Mouse (Mus musculus) adrenal gland, postnatal 4 days (tissue): ENCODE measurements at regions not wholly inside any gene's neighbourhood (a gene's known extent, or its start where the extent isn't known, plus 50 kb on each side); places are given as distances from the start of the nearest gene placed in this dataset.

Experiments used
- DNase-seq, 2 experiments: peaks; one replicate each; pipeline ENCODE4 v3.0.0; 2021 to 2022; ENCODE audit warnings: low spot score in 2 of 2, mixed read lengths in 2 of 2

GRCm38 (mm10) chr15:62076552-62077234 is 1153.9 kb upstream of the A1bg start:
- no peak for DNase-seq

DNA sequence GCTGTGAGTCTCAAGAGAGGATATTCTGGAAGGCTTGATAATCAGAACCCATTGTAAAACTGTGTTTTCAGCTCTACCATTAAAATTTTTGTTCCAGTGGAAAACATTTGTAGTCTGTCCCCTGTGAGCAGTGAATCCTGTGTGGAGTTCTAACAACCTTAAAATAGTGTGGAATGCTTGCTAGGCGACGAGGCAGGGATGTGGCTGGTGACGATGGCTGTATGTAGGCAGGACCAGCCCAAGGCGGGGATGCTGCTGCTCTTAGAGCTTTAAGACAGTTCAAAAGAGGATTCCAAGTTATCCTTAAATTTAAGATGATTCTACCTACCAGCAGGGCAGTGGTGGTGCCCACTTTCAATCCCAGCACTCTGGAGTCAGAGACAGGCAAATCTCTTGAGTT is 1151.9 kb upstream of the A1bg start:
- no peak for DNase-seq

DNA sequence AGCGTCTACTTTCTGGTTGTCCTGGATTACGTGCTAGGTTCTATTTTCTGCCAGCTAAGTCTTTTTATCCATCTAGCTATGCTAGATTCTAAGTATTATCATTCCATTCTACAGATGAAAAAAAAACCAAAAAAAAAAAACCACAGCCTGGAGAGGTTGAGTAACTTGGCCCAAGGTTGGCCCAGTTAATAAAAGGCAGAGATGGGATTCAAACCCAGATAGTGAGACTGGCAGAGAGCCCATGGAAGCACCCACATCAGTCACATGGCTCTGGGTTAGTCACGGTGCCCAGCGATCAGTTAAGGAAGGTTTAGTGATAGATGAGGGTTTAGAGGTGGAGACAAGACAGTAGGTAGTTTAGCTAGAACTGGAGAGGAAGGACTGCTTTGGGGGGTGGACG is 1150.8 kb upstream of the A1bg start:
- DNase-seq = no peak

- DNase-seq = no peak
These were observed 1148.5 kb upstream of the A1bg start for GRCm38 (mm10) chr15:62071311-62071710.

DNA sequence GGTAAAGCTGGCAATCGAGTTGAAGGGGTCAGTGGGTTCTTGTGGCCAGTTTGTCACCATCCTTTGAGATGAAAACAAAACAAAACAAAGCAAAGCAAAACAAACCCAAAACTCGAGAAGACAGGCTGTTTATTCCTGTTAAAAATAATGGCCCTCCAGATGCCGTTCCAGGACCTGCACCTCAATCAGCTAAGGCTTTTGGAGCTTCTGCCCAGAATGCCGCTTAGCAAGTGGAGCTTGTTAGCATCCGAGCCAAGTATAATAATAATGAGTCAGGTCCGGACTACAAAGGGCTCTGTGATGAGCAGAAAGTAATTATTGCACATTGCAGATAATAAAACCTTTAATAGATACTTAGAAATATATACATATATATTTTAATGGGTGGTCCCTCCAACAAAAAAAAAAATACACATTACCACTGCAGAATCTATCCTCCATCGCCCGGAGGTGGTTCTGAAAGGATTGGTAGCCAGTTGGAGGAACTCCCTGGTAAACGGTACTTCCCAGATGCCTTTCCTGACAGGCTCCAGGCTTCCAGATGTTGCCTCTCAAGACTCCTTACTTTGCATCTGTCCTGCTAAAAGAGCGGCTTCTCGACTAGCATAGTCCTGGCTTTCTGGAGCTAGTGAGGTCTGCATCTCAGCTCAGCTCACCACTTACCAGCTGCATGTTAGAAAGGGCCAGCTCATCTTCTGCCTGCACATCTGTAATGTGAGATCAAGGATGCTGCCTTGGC is 1145.8 kb upstream of the A1bg start:
- DNase-seq = no peak

- no peak for DNase-seq
These were observed 1141.6 kb upstream of the A1bg start for GRCm38 (mm10) chr15:62064399-62064798.

DNA sequence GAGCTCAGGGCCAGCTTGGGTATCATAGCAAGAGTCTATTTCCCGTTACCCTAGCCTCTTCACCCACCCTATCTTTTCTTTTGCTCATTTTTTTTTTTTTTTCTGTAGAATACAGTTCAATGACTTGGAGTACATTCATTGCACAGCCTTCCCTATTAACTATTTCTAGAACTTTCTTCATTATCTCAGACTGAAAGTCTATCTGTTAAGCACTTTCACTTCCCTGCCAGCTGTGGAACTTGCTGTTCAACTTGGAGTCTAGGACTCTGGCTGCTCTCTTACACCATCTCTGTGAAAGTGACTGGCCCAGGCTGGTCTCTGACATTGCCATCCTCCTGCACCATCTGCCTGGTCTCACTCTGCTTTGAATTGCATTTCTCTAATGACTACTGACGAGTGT is 1134.6 kb upstream of the A1bg start:
- no peak for DNase-seq

GRCm38 (mm10) chr15:62056889-62057288 is 1134.1 kb upstream of the A1bg start:
- no peak for DNase-seq

GRCm38 (mm10) chr15:62056401-62056800 is 1133.6 kb upstream of the A1bg start:
- DNase-seq = no peak

- DNase-seq = no peak
These were observed 1132.2 kb upstream of the A1bg start for GRCm38 (mm10) chr15:62055011-62055410.

GRCm38 (mm10) chr15:62053420-62054239 is 1130.8 kb upstream of the A1bg start:
- DNase-seq = no peak

DNA sequence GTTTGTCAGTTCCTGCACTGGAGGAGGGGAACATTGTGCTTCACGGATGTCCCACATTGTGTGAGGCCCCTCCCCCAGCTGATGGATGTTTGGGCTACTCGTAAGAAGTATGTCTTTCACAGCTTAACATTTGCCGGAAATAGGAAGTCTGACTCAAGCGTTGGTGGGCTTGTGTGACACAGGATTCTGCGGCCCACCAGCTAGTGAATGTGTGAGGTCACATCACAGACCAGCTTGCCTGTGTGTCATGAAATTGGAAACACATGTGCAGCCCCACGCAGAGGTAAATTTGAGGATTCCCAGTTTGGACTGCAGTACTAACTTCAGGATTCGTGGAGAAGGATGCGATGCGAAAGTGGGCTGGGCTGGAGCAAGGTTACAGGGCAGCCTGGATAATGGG is 1126.6 kb upstream of the A1bg start:
- DNase-seq = no peak

GRCm38 (mm10) chr15:62048981-62049380 is 1126.2 kb upstream of the A1bg start:
- DNase-seq = no peak

- no peak for DNase-seq
These were observed 1123.5 kb upstream of the A1bg start for GRCm38 (mm10) chr15:62046276-62046675.

- no peak for DNase-seq
These were observed 1122.0 kb upstream of the A1bg start for GRCm38 (mm10) chr15:62044654-62045335.

DNA sequence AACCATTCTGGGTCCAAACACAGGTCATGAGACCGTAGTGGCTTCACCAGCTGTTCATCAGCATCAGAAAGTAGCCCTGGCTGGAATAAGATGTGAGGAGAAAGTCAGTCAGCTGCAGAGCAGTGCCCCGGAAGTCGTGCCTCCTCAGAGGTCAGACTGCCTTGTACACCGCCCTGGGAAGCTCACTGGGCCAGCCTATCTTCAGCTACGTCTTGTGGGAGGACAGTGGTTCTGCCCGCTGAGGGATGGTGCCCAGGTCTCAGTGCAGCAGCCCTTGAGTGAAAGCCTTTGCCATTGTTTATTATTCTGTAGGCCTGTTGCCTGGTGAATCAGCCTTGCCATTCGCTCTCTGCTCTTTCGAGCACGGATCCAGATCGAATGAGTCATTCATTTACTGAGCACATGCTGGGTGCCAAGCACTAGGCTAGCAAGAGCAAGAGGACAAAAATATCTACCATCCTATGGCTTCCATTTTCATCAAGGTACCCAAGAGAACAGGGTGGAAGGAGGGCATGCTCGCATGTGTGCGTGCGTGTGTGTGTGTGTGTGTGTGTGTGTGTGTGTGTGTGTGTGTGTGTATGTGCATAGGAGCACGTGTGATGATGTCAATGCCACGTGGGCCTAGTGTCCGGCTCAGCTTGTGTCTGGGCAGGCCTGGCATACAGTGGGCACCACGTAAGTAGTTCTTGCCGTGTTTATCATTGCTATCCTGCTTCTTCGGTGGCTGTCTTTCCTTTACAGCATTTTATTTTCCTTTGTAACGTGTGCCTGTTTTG is 1121.0 kb upstream of the A1bg start:
- peak in 1 of 2 experiments; percentile 15 for DNase-seq

GRCm38 (mm10) chr15:62042924-62043504 is 1120.2 kb upstream of the A1bg start:
- DNase-seq = no peak
